ENCODE assay signal across 16 mouse cellular contexts in the genomic region with DNA sequence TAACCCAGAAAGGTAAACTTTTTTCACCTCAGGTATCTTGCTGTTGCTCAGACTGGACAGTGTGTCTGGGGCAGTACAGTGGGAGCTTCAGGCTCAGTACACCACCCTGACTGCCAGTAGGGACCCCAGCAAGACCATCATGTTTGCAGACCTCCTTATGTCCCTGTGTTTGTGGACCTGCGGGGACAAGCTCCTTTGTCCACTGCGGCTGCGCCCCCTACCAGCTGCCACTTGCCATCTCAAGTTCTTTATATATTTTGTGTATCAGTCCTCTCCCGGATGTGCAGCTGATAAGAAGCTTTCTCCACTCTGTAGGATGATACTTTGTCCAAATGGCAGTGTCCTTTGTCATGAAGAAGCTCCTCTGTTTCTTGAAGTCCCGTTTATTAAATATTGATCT. TPM values are rescaled to one million over a fixed set of nuclear protein-coding genes. Genes with fewer than 3 reads are reported as not detected.
DNase-seq lines count a peak whose midpoint lies in the region; ATAC-seq and TF ChIP-seq lines count a peak whose summit lies in the region.
"Had no signal": no experiment of that assay in that cellular context is flagged by ENCODE, and none has a peak within 500 bp of the region (broad histone marks: within the 10 kb centered on the region; RNA-seq: fewer than 3 reads in every experiment).

No protein-coding gene starts in this region.

- no peak overlapping the region for H3K9ac ChIP-seq in hindbrain, postnatal 0 days (replicated peaks; ENCODE audit: low read length)
- H3K9ac ChIP-seq in hindbrain, embryonic 14.5 days, result no peak overlapping the region
- H3K9ac ChIP-seq: embryonic facial prominence, embryonic 15.5 days; midbrain, embryonic 15.5 days had no signal

- no peak overlapping the region for H3K27ac ChIP-seq in hindbrain, postnatal 0 days
- H3K27ac ChIP-seq in hindbrain, embryonic 14.5 days, result no peak overlapping the region
- H3K27ac ChIP-seq in embryonic facial prominence, embryonic 10.5 days (replicated peaks), result no peak overlapping the region
- H3K27ac ChIP-seq: embryonic facial prominence, embryonic 15.5 days; heart, embryonic 10.5 days; midbrain, embryonic 15.5 days had no signal

- H3K9me3 ChIP-seq in hindbrain, postnatal 0 days (ENCODE audit: low read length), result no peaks in the 10 kb centered on the region
- no peaks in the 10 kb centered on the region for H3K9me3 ChIP-seq in hindbrain, embryonic 14.5 days (ENCODE audit: control insufficient read depth, low read length)
- no peaks in the 10 kb centered on the region for H3K9me3 ChIP-seq in embryonic facial prominence, embryonic 10.5 days
- H3K9me3 ChIP-seq: embryonic facial prominence, embryonic 15.5 days; midbrain, embryonic 15.5 days had no signal

- H3K27me3 ChIP-seq in hindbrain, postnatal 0 days (ENCODE audit: insufficient read depth, low read length), result no peaks in the 10 kb centered on the region
- no peaks in the 10 kb centered on the region for H3K27me3 ChIP-seq in hindbrain, embryonic 14.5 days (ENCODE audit: control insufficient read depth, insufficient read depth, low read length)
- no peaks in the 10 kb centered on the region for H3K27me3 ChIP-seq in embryonic facial prominence, embryonic 10.5 days (replicated peaks; ENCODE audit: low read depth, poor library complexity, severe bottlenecking)
- H3K27me3 ChIP-seq: embryonic facial prominence, embryonic 15.5 days; midbrain, embryonic 15.5 days had no signal

- no peaks in the 10 kb centered on the region for H3K36me3 ChIP-seq in hindbrain, postnatal 0 days (ENCODE audit: insufficient read depth, low read length)
- no peaks in the 10 kb centered on the region for H3K36me3 ChIP-seq in hindbrain, embryonic 14.5 days (replicated peaks; ENCODE audit: control insufficient read depth, insufficient read depth)
- H3K36me3 ChIP-seq in embryonic facial prominence, embryonic 10.5 days (replicated peaks), result no peaks in the 10 kb centered on the region
- H3K36me3 ChIP-seq: embryonic facial prominence, embryonic 15.5 days; heart, embryonic 10.5 days; midbrain, embryonic 15.5 days had no signal

- no peak for DNase-seq in hindbrain, postnatal 0 days (ENCODE audit: low spot score)
- no peak for DNase-seq in hindbrain, embryonic 14.5 days (ENCODE audit: low spot score)
- peak; percentile 18 for DNase-seq in lung, postnatal 10 days
- no peak for DNase-seq in lung, adult 18-20 months
- DNase-seq in ES-CJ7 (ENCODE audit: low read depth, low spot score), result peak; percentile 5
- peak; percentile 16 for DNase-seq in embryonic facial prominence, embryonic 10.5 days (ENCODE audit: low spot score)
- no peak for DNase-seq in layer of hippocampus, postnatal 25 days (ENCODE audit: extremely low spot score in 1 of 2, low spot score in 1 of 2)
- DNase-seq: cerebellum, postnatal 25 days; lung, postnatal 14 days had no signal

- 63% methylated on average over 5 of the region's 5 CpGs for WGBS in hindbrain, postnatal 0 days
- 67% methylated on average over 5 of the region's 5 CpGs for WGBS in hindbrain, embryonic 14.5 days
- 63% methylated on average over 5 of the region's 5 CpGs for WGBS in embryonic facial prominence, embryonic 10.5 days

- no peak overlapping the region for H3K4me2 ChIP-seq in hindbrain, postnatal 0 days (ENCODE audit: low read depth, low read length)
- H3K4me2 ChIP-seq in hindbrain, embryonic 14.5 days (replicated peaks), result no peak overlapping the region
- H3K4me2 ChIP-seq: embryonic facial prominence, embryonic 15.5 days; midbrain, embryonic 15.5 days had no signal

- ATAC-seq in hindbrain, postnatal 0 days, result no peak
- ATAC-seq in hindbrain, embryonic 14.5 days (ENCODE audit: low FRiP score), result no peak
- ATAC-seq: hindbrain, embryonic 16.5 days; midbrain, embryonic 15.5 days had no signal

- H3K4me3 ChIP-seq in hindbrain, postnatal 0 days (ENCODE audit: low read length), result no peak overlapping the region
- H3K4me3 ChIP-seq in hindbrain, embryonic 14.5 days (replicated peaks; ENCODE audit: low read length), result no peak overlapping the region
- H3K4me3 ChIP-seq in embryonic facial prominence, embryonic 10.5 days, result no peak overlapping the region
- H3K4me3 ChIP-seq: embryonic facial prominence, embryonic 15.5 days; heart, embryonic 10.5 days; midbrain, embryonic 15.5 days had no signal

- H3K4me1 ChIP-seq in hindbrain, postnatal 0 days (ENCODE audit: insufficient read depth, low read length), result no peaks in the 10 kb centered on the region
- H3K4me1 ChIP-seq in hindbrain, embryonic 14.5 days (replicated peaks; ENCODE audit: control insufficient read depth, insufficient read depth, low read length), result no peaks in the 10 kb centered on the region
- H3K4me1 ChIP-seq in embryonic facial prominence, embryonic 10.5 days, result no peaks in the 10 kb centered on the region
- H3K4me1 ChIP-seq: heart, embryonic 10.5 days; midbrain, embryonic 15.5 days had no signal

- TF ChIP-seq CTCF in hindbrain, postnatal 0 days (IDR thresholded peaks at IDR 0.05; ENCODE audit: low read depth), result 0 out of 2 replicates have a peak, but pooled peaks have one; percentile 10

RNA-seq across cellular contexts. Expression of gene Supt20, which starts 30.2 kb away (rescaled TPM):
- 36.3 and 43.5 TPM in 2 replicates for total RNA-seq in hindbrain, postnatal 0 days (2014; rRNA removed)
- 52.0 and 55.4 TPM in 2 replicates for polyA plus RNA-seq in hindbrain, postnatal 0 days (2015; fragmentation: Nextera tagmentation; extraction: Ambion mirVana)
- 83.8 and 86.8 TPM in 2 replicates for polyA plus RNA-seq in hindbrain, embryonic 14.5 days (2014; fragmentation: Nextera tagmentation; extraction: Ambion mirVana)
- polyA plus RNA-seq in embryonic facial prominence, embryonic 10.5 days (2016; fragmentation: Nextera tagmentation; extraction: Ambion mirVana), result 114 and 115 TPM in 2 replicates
- total RNA-seq in layer of hippocampus, postnatal 25 days (2021), result 10 to 100 TPM; 34.9 to 49.6 TPM

RNA-seq across cellular contexts. Expression of gene Gm21958, which starts 51.7 kb away (rescaled TPM):
- total RNA-seq in hindbrain, postnatal 0 days (2014; rRNA removed), result not detected in 2 replicates
- 0.49 TPM in 1 of 2 replicates, not detected in the other for polyA plus RNA-seq in hindbrain, postnatal 0 days (2015; fragmentation: Nextera tagmentation; extraction: Ambion mirVana)
- polyA plus RNA-seq in hindbrain, embryonic 14.5 days (2014; fragmentation: Nextera tagmentation; extraction: Ambion mirVana), result not detected in 2 replicates
- 0.28 TPM in 1 of 2 replicates, not detected in the other for polyA plus RNA-seq in embryonic facial prominence, embryonic 10.5 days (2016; fragmentation: Nextera tagmentation; extraction: Ambion mirVana)
- total RNA-seq in layer of hippocampus, postnatal 25 days (2021), result not detected
- total RNA-seq: layer of hippocampus, adult 18-20 months had no signal
- polyA plus RNA-seq: embryonic facial prominence, embryonic 15.5 days; frontal cortex, adult 2 months; heart, embryonic 10.5 days; midbrain, embryonic 15.5 days; small intestine, adult 2 months had no signal

Comparison
In these comparisons a context has a peak if more than half of its experiments do, and no peak if none do; other contexts are left out.
1. DNase-seq: peak in lung, postnatal 10 days (single experiment), ES-CJ7 (single experiment) and embryonic facial prominence, embryonic 10.5 days (single experiment); none in hindbrain, postnatal 0 days (single experiment), hindbrain, embryonic 14.5 days (single experiment), lung, adult 18-20 months (0 of 2) and layer of hippocampus, postnatal 25 days (0 of 2).